Mouse (Mus musculus): ENCODE measurements around the gene Zfp346.

GRCm38 (mm10) chr13:55133448-55133847, 28.3 kb downstream of the Zfp346 start, which contains the start of gene Gm17617:
- TF ChIP-seq CTCF (IDR thresholded peaks at IDR 0.05; ENCODE audit: insufficient read depth, low read depth, low read length) (no peak), POLR2A (IDR thresholded peaks at IDR 0.05; ENCODE audit: insufficient read depth, low read depth, low read length) (no peak)

Data from olfactory bulb, adult 2 months (tissue).